Mouse (Mus musculus): Measurements from ENCODE around the gene Il25. TPM values are rescaled to one million over a fixed set of nuclear protein-coding genes. Genes with fewer than 3 reads are reported as not detected.
"Not testable (repeated sequence)": the region's sequence is repeated elsewhere in the genome, so short reads cannot be mapped to it uniquely, and the experiment has no call there.

Il25 gene
- polyA plus RNA-seq, 1 experiment from 2014 or later: not detected

- Histone ChIP-seq H3K27ac (no peak overlapping the region), H3K4me3 (no peak overlapping the region), H3K4me1 (peaks cover 6% of the 10 kb centered on the region; the same call in 1 of the 2 replicates), H3K36me3 (replicated peaks) (no peaks in the 10 kb centered on the region), H3K27me3 (ENCODE audit: poor library complexity, severe bottlenecking) (no peaks in the 10 kb centered on the region), H3K9me3 (no peaks in the 10 kb centered on the region)
- DNase-seq (ENCODE audit: extremely low spot score, low spot score): no peak
- 89% methylated on average over 7 of the region's 7 CpGs for WGBS
These were observed 30.2 kb downstream of the Il25 start for GRCm38 (mm10) chr14:54962714-54963113.

GRCm38 (mm10) chr14:54963727-54964126 is 31.2 kb downstream of the Il25 start:
- WGBS: 91% methylated on average over 11 of the region's 11 CpGs
- DNase-seq (ENCODE audit: extremely low spot score, low spot score): no peak
- H3K36me3 ChIP-seq (replicated peaks): no peaks in the 10 kb centered on the region
- no peaks in the 10 kb centered on the region for H3K9me3 ChIP-seq
- H3K4me1 ChIP-seq: peaks cover 6% of the 10 kb centered on the region; the same call in 1 of the 2 replicates
- no peak overlapping the region for H3K4me3 ChIP-seq
- no peak overlapping the region for H3K27ac ChIP-seq
- no peaks in the 10 kb centered on the region for H3K27me3 ChIP-seq (ENCODE audit: poor library complexity, severe bottlenecking)

GRCm38 (mm10) chr14:54965044-54965443 is 32.5 kb downstream of the Il25 start:
- H3K27me3 ChIP-seq (ENCODE audit: poor library complexity, severe bottlenecking): no peaks in the 10 kb centered on the region
- peaks cover 6% of the 10 kb centered on the region; the same call in 1 of the 2 replicates for H3K4me1 ChIP-seq
- WGBS: 89% methylated on average over 15 of the region's 15 CpGs
- DNase-seq (ENCODE audit: extremely low spot score, low spot score): no peak
- no peaks in the 10 kb centered on the region for H3K9me3 ChIP-seq
- no peaks in the 10 kb centered on the region for H3K36me3 ChIP-seq (replicated peaks)
- no peak overlapping the region for H3K27ac ChIP-seq
- no peak overlapping the region for H3K4me3 ChIP-seq

- DNase-seq (ENCODE audit: extremely low spot score, low spot score): no peak
- H3K27ac ChIP-seq: no peak overlapping the region
- no peaks in the 10 kb centered on the region for H3K27me3 ChIP-seq (ENCODE audit: poor library complexity, severe bottlenecking)
- H3K4me1 ChIP-seq: peaks cover 4% of the 10 kb centered on the region; the same call in 1 of the 2 replicates
- 81% methylated on average over 6 of the region's 6 CpGs for WGBS
- H3K36me3 ChIP-seq (replicated peaks): no peaks in the 10 kb centered on the region
- H3K4me3 ChIP-seq: no peak overlapping the region
- H3K9me3 ChIP-seq: no peaks in the 10 kb centered on the region
These were observed 33.1 kb downstream of the Il25 start for GRCm38 (mm10) chr14:54965631-54966030.

GRCm38 (mm10) chr14:54966320-54966977 is 34.0 kb downstream of the Il25 start, which contains the start of gene Myh6:
Myh6 (minus strand) TSS chr14:54966927.
- Histone ChIP-seq H3K9me3 (no peaks in the 10 kb centered on the region), H3K27me3 (ENCODE audit: poor library complexity, severe bottlenecking) (no peaks in the 10 kb centered on the region), H3K4me1 (no peaks in the 10 kb centered on the region), H3K4me3 (no peak within 1 kb of the TSS), H3K36me3 (replicated peaks) (no peaks in the 10 kb centered on the region), H3K27ac (no peak within 1 kb of the TSS)
- WGBS: 68% methylated on average over 7 of the region's 7 CpGs
- DNase-seq (ENCODE audit: extremely low spot score, low spot score): no peak

- Histone ChIP-seq H3K27ac (no peak overlapping the region), H3K27me3 (ENCODE audit: poor library complexity, severe bottlenecking) (no peaks in the 10 kb centered on the region), H3K4me3 (no peak overlapping the region), H3K9me3 (no peaks in the 10 kb centered on the region), H3K36me3 (replicated peaks) (no peaks in the 10 kb centered on the region), H3K4me1 (no peaks in the 10 kb centered on the region)
- no peak for DNase-seq (ENCODE audit: extremely low spot score, low spot score)
- 79% methylated on average over 3 of the region's 3 CpGs for WGBS
These were observed 35.4 kb downstream of the Il25 start for GRCm38 (mm10) chr14:54967874-54968273.

GRCm38 (mm10) chr14:54968344-54968743 is 35.8 kb downstream of the Il25 start:
- no peaks in the 10 kb centered on the region for H3K36me3 ChIP-seq (replicated peaks)
- H3K4me1 ChIP-seq: peaks cover 1% of the 10 kb centered on the region
- no peaks in the 10 kb centered on the region for H3K9me3 ChIP-seq
- DNase-seq (ENCODE audit: extremely low spot score, low spot score): no peak
- no peaks in the 10 kb centered on the region for H3K27me3 ChIP-seq (ENCODE audit: poor library complexity, severe bottlenecking)
- H3K4me3 ChIP-seq: no peak overlapping the region
- H3K27ac ChIP-seq: no peak overlapping the region

GRCm38 (mm10) chr14:54972786-54973185 is 40.3 kb downstream of the Il25 start:
- 93% methylated on average over 11 of the region's 11 CpGs for WGBS

GRCm38 (mm10) chr14:54974068-54974791 is 41.7 kb downstream of the Il25 start:
- Histone ChIP-seq H3K27ac (0 out of 2 replicates have a peak overlapping the region, but pooled peaks have one; percentile 25), H3K4me3 (no peak overlapping the region), H3K36me3 (replicated peaks) (no peaks in the 10 kb centered on the region), H3K4me1 (peaks cover 21% of the 10 kb centered on the region), H3K9me3 (no peaks in the 10 kb centered on the region), H3K27me3 (ENCODE audit: poor library complexity, severe bottlenecking) (peaks cover 12% of the 10 kb centered on the region; the same call in 1 of the 2 replicates)
- 79% methylated on average over 6 of the region's 6 CpGs for WGBS
- DNase-seq (ENCODE audit: extremely low spot score, low spot score): no peak

More at GRCm38 (mm10) chr14:54972786-54973185, 40.3 kb downstream of the Il25 start:
- not testable (repeated sequence) for H3K4me3 ChIP-seq; DNase-seq (ENCODE audit: extremely low spot score, low spot score); H3K9me3 ChIP-seq; H3K36me3 ChIP-seq (replicated peaks); H3K27ac ChIP-seq
- peaks cover 12% of the 10 kb centered on the region; the same call in 1 of the 2 replicates for H3K27me3 ChIP-seq (ENCODE audit: poor library complexity, severe bottlenecking)
- peaks cover 21% of the 10 kb centered on the region for H3K4me1 ChIP-seq

- Histone ChIP-seq H3K4me3 (no peak within 1 kb of the TSS), H3K27me3 (ENCODE audit: poor library complexity, severe bottlenecking) (peaks cover 12% of the 10 kb centered on the region; the same call in 1 of the 2 replicates), H3K27ac (no peak within 1 kb of the TSS), H3K9me3 (no peaks in the 10 kb centered on the region), H3K4me1 (peaks cover 21% of the 10 kb centered on the region), H3K36me3 (replicated peaks) (no peaks in the 10 kb centered on the region)
- DNase-seq (ENCODE audit: extremely low spot score, low spot score): no peak
- WGBS: 82% methylated on average over 1 of the region's 1 CpGs
These were observed 44.1 kb downstream of the Il25 start, which contains the start of gene Gm17428 for GRCm38 (mm10) chr14:54976633-54977032. Gm17428 (plus strand) TSS chr14:54976933.

- Histone ChIP-seq H3K36me3 (replicated peaks) (no peaks in the 10 kb centered on the region), H3K27me3 (ENCODE audit: poor library complexity, severe bottlenecking) (peaks cover 12% of the 10 kb centered on the region; the same call in 1 of the 2 replicates), H3K4me1 (peaks cover 16% of the 10 kb centered on the region), H3K9me3 (no peaks in the 10 kb centered on the region), H3K4me3 (no peak overlapping the region), H3K27ac (no peak overlapping the region)
- no peak for DNase-seq (ENCODE audit: extremely low spot score, low spot score)
- 87% methylated on average over 8 of the region's 8 CpGs for WGBS
These were observed 46.2 kb downstream of the Il25 start for GRCm38 (mm10) chr14:54978664-54979063.

- no peaks in the 10 kb centered on the region for H3K9me3 ChIP-seq
- no peak overlapping the region for H3K4me3 ChIP-seq
- 94% methylated on average over 7 of the region's 7 CpGs for WGBS
- no peaks in the 10 kb centered on the region for H3K4me1 ChIP-seq
- DNase-seq (ENCODE audit: extremely low spot score, low spot score): no peak
- no peaks in the 10 kb centered on the region for H3K27me3 ChIP-seq (ENCODE audit: poor library complexity, severe bottlenecking)
- H3K36me3 ChIP-seq (replicated peaks): no peaks in the 10 kb centered on the region
- H3K27ac ChIP-seq: no peak overlapping the region
These were observed 49.4 kb downstream of the Il25 start for GRCm38 (mm10) chr14:54981934-54982333.

Data from forebrain, embryonic 10.5 days (tissue).